Mouse (Mus musculus) left cerebral cortex, postnatal 25 days (tissue): Measurements from ENCODE around the gene Prr23a2. TPM values are rescaled to one million over a fixed set of nuclear protein-coding genes. Genes with fewer than 3 reads are reported as not detected.

Source experiments
- DNase-seq, 2 experiments: peaks; one replicate each; pipeline ENCODE4 v3.0.0; 2022; ENCODE audit warnings: low spot score in 2 of 2, mixed read lengths in 1 of 2
- intact Hi-C: fragments of 180-260 bp; cut with DNase I; formaldehyde crosslinking; loops from one replicate; pipeline ENCODE4 v1.15.1; 2025
- total RNA-seq, 2 experiments: library from RNA; stranded (reverse); gene quantifications; 2 replicates each; pipeline ENCODE4 v1.2.3; 2021

The Prr23a2 gene
- total RNA-seq = not detected

- no peak for DNase-seq
- intact Hi-C loops = no loop called here
These were observed at the start of gene Prr23a2 for GRCm38 (mm10) chr9:98856210-98856609. Prr23a2 (plus strand) TSS chr9:98856494.

GRCm38 (mm10) chr9:98807631-98808030 is 48.7 kb upstream of the Prr23a2 start:
- DNase-seq = no peak
- intact Hi-C loops = loop anchor here (2.0 kb wide), 1 partner anchor 193 kb away; no protein-coding TSS in a partner anchor

GRCm38 (mm10) chr9:98809526-98809925 is 46.8 kb upstream of the Prr23a2 start:
- intact Hi-C loops = loop anchor here (1.0 to 2.0 kb wide), 2 partner anchors 163 to 195 kb away; no protein-coding TSS in a partner anchor

GRCm38 (mm10) chr9:98816066-98816465 is 40.2 kb upstream of the Prr23a2 start:
- no peak for DNase-seq
- intact Hi-C loops = no loop called here

More at GRCm38 (mm10) chr9:98809526-98809925, 46.8 kb upstream of the Prr23a2 start:
- peak; percentile 50 to 58 for DNase-seq

GRCm38 (mm10) chr9:98817592-98817991 is 38.7 kb upstream of the Prr23a2 start:
- no peak for DNase-seq
- intact Hi-C loops = no loop called here

GRCm38 (mm10) chr9:98818971-98819370 is 37.3 kb upstream of the Prr23a2 start:
- DNase-seq = no peak
- intact Hi-C loops = no loop called here

- intact Hi-C loops = no loop called here
These were observed 36.8 kb upstream of the Prr23a2 start for GRCm38 (mm10) chr9:98819481-98819880.

GRCm38 (mm10) chr9:98820461-98820860 is 35.8 kb upstream of the Prr23a2 start:
- no peak for DNase-seq
- intact Hi-C loops = no loop called here

More at GRCm38 (mm10) chr9:98819481-98819880, 36.8 kb upstream of the Prr23a2 start:
- DNase-seq = no peak

GRCm38 (mm10) chr9:98821067-98821466 is 35.2 kb upstream of the Prr23a2 start:
- DNase-seq = no peak

GRCm38 (mm10) chr9:98823805-98824204 is 32.5 kb upstream of the Prr23a2 start:
- intact Hi-C loops = no loop called here
- no peak for DNase-seq

More at GRCm38 (mm10) chr9:98821067-98821466, 35.2 kb upstream of the Prr23a2 start:
- intact Hi-C loops = no loop called here

- no peak for DNase-seq
- intact Hi-C loops = no loop called here
These were observed 26.8 kb upstream of the Prr23a2 start for GRCm38 (mm10) chr9:98829508-98829907.

GRCm38 (mm10) chr9:98837537-98838074 is 18.7 kb upstream of the Prr23a2 start:
- intact Hi-C loops = no loop called here
- DNase-seq = no peak

- intact Hi-C loops = no loop called here
- DNase-seq = no peak
These were observed 14.2 kb upstream of the Prr23a2 start, which contains the start of gene Prr23a1 for GRCm38 (mm10) chr9:98842117-98842516. Prr23a1 (plus strand) TSS chr9:98842503.

- intact Hi-C loops = no loop called here
- DNase-seq = no peak
These were observed 7.2 kb downstream of the Prr23a2 start for GRCm38 (mm10) chr9:98863463-98863862.

GRCm38 (mm10) chr9:98864571-98864970 is 8.3 kb downstream of the Prr23a2 start, which contains the start of gene Prr23a3:
Prr23a3 (plus strand) TSS chr9:98864767.
- DNase-seq = no peak
- intact Hi-C loops = no loop called here

GRCm38 (mm10) chr9:98901486-98901885 is 45.2 kb downstream of the Prr23a2 start:
- intact Hi-C loops = no loop called here

GRCm38 (mm10) chr9:98902819-98903218 is 46.5 kb downstream of the Prr23a2 start, which contains the start of gene 7420426K07Rik:
7420426K07Rik (plus strand) TSS chr9:98903119.
- intact Hi-C loops = no loop called here
- no peak for DNase-seq

More at GRCm38 (mm10) chr9:98901486-98901885, 45.2 kb downstream of the Prr23a2 start:
- DNase-seq = no peak

Other genes starting within 250 kb of the Prr23a2 start
- gene Prr23a1, start 14.0 kb upstream of the Prr23a2 start, total RNA-seq = not detected
- not detected for gene Prr23a3, start 8.3 kb downstream of the Prr23a2 start, total RNA-seq
- not detected for gene 7420426K07Rik, start 46.6 kb downstream of the Prr23a2 start, total RNA-seq
- gene Foxl2, start 98.8 kb downstream of the Prr23a2 start, total RNA-seq = under 1 TPM; 0.80 to 0.94 TPM
- 10 to 100 TPM; 34.1 to 35.5 TPM for gene Faim, start 129.9 kb downstream of the Prr23a2 start, total RNA-seq
- gene Gm1123, start 179.2 kb downstream of the Prr23a2 start, total RNA-seq = not detected